Mouse (Mus musculus): ENCODE measurements around the gene Clk2. TPM values are rescaled to one million over a fixed set of nuclear protein-coding genes. Genes with fewer than 3 reads are reported as not detected.
A peak's percentile ranks its signal among the peaks of the same experiment; 100 is the strongest.

Clk2 gene
- polyA plus RNA-seq (2015; fragmentation: Nextera tagmentation; extraction: Ambion mirVana), result 26.3 and 26.7 TPM in 2 replicates

DNA sequence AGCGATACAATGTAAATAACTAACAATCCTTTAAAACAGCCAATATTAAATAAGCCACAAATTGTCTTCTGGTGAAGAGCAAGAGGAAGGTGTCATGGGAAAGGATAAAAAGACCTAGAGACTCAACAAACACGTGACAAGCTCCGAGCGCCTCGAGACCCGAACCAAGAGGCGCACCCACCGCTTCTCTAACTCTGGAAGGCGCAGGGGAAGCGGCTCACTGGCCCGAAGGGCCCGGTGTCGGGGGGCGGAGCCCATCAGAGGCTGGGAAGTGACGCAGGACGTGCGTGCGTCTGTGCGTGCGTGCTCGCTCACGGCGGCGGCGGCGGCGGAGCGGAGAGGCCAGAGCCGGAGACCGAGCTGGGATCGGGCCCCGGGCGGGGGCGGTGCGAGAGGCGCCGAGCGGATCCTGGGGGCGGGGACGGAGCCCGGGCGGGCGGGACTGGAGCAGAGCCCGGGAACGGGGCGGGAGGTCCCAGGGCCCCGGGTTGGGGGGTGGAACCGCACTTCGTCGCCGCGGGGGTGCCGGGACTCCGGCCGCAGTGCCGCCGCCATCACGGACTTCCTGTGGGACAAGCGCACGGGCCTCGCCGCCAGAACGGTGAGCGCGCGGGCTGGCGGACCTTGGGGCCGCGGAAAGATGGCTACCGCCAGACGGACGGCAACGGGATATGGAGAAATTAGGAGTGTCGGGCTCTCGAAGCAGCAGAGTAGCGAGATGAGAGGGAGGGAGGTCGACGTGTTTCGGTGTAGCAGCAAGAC, at the start of gene Clk2:
Gene Clk2 (plus strand): TSS at position 290 of the 762 bp plus-strand sequence.
- Histone ChIP-seq H3K4me1 (peaks cover 22% of the 10 kb centered on the region), H3K4me3 (replicated peaks) (peak within 1 kb of the TSS; percentile 92), H3K9ac (peak within 1 kb of the TSS; percentile 90), H3K27me3 (replicated peaks) (no peaks in the 10 kb centered on the region), H3K4me2 (peak within 1 kb of the TSS; percentile 54), H3K36me3 (peaks cover 19% of the 10 kb centered on the region), H3K27ac (peak within 1 kb of the TSS; percentile 98), H3K9me3 (no peaks in the 10 kb centered on the region)
- under 1% methylated on average over 71 of the region's 79 CpGs for WGBS
- ATAC-seq (ENCODE audit: insufficient read depth, low FRiP score, low read depth), result peak; percentile 98

DNA sequence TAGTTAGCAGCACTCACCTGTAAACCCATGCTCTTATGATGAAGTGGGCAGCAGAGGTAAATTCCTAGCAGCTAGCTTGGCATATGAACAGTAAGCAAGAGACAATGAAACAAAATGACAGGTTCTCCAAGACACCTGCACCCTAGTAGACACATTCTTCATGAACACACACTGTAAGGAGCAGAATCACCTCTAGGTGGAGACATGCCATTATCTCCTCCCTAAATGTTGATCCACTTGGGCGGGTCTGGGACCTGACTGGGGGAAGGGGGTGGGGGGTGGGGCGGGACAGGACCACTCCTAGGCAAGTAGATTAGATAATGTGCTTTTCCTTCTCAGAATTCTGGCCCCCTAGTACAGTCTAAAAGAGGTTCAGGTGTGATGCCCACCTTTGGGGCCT, 49.1 kb upstream of the Clk2 start:
- Histone ChIP-seq H3K27me3 (replicated peaks) (no peaks in the 10 kb centered on the region), H3K4me3 (replicated peaks) (no peak overlapping the region), H3K4me1 (no peaks in the 10 kb centered on the region), H3K27ac (no peak overlapping the region), H3K9me3 (no peaks in the 10 kb centered on the region), H3K4me2 (no peak overlapping the region), H3K36me3 (no peaks in the 10 kb centered on the region), H3K9ac (no peak overlapping the region)
- ATAC-seq (ENCODE audit: insufficient read depth, low FRiP score, low read depth), result peak; percentile 78; the same call in 1 of the 2 replicates
- 8% methylated on average over 2 of the region's 2 CpGs for WGBS

DNA sequence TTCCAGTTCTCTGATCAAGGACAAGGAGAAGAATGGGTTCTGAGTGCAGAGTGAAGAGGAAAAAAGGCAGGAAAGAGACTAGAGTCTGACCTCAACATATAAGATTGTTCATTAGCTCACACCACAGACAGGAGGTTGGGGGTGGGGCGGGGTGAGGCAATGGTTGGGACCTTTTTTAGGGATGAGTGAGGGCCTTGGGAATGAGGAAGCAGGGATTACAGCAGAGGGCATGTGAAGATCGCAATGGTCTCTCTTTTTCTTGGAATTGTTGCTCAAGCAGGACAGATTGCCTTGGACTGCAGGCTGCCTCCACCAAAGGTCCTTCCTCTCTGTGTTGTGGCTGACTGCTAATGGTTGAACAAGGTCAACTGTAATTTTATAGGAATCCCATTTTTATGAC, 41.3 kb upstream of the Clk2 start:
- 61% methylated on average over 2 of the region's 2 CpGs for WGBS
- no peaks in the 10 kb centered on the region for H3K4me1 ChIP-seq
- H3K36me3 ChIP-seq, result no peaks in the 10 kb centered on the region
- no peak overlapping the region for H3K9ac ChIP-seq
- ATAC-seq (ENCODE audit: insufficient read depth, low FRiP score, low read depth), result no peak
- no peak overlapping the region for H3K4me3 ChIP-seq (replicated peaks)
- no peak overlapping the region for H3K27ac ChIP-seq
- no peaks in the 10 kb centered on the region for H3K27me3 ChIP-seq (replicated peaks)
- no peak overlapping the region for H3K4me2 ChIP-seq
- H3K9me3 ChIP-seq, result no peaks in the 10 kb centered on the region

DNA sequence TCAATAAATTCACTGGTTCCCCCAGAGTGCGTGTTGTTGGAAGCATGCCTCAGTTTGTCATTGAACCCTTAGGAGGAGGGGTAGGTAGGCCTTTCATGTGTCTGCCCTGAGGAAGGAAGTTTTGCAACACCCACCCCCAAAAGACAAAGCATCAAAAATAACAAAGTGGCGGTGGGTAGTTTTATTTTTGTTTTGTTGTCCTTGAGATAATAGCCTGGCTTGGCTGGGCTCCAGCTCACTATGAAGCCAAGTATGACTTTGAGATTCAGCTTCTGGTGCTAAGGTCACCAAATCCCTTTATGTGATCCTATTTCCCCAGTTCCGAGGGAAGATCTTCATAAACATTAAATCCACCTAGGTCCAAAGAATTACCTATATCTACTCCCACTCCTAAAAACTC, 40.4 kb upstream of the Clk2 start:
- no peaks in the 10 kb centered on the region for H3K27me3 ChIP-seq (replicated peaks)
- no peak overlapping the region for H3K9ac ChIP-seq
- no peak overlapping the region for H3K4me3 ChIP-seq (replicated peaks)
- no peaks in the 10 kb centered on the region for H3K36me3 ChIP-seq
- 69% methylated on average over 3 of the region's 3 CpGs for WGBS
- H3K4me1 ChIP-seq, result no peaks in the 10 kb centered on the region
- H3K4me2 ChIP-seq, result no peak overlapping the region
- no peak overlapping the region for H3K27ac ChIP-seq
- ATAC-seq (ENCODE audit: insufficient read depth, low FRiP score, low read depth), result no peak
- no peaks in the 10 kb centered on the region for H3K9me3 ChIP-seq

DNA sequence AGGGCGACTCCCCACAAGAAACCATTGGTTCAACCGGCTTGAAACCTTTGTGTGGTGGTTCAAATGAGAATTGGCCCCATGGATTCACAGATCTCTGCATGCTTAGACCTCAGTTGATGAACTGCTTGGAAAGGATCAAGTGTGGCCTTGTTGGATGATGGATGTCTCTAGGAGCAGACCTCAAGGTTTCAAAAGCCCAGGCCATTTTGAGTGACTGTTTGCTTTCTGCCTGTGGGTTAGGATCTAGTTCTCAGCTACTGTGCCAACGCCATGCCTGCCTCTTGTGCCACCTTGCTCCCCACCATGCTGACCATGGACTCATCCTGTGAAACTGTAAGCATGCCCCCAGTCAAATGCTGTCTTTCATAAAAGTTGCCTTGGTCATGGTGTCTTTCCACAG, 38.6 kb upstream of the Clk2 start:
- Histone ChIP-seq H3K27ac (no peak overlapping the region), H3K4me1 (no peaks in the 10 kb centered on the region), H3K27me3 (replicated peaks) (no peaks in the 10 kb centered on the region), H3K36me3 (no peaks in the 10 kb centered on the region), H3K9ac (no peak overlapping the region), H3K4me3 (replicated peaks) (no peak overlapping the region), H3K9me3 (no peaks in the 10 kb centered on the region), H3K4me2 (no peak overlapping the region)
- ATAC-seq (ENCODE audit: insufficient read depth, low FRiP score, low read depth), result no peak
- WGBS, result 93% methylated on average over 3 of the region's 3 CpGs

DNA sequence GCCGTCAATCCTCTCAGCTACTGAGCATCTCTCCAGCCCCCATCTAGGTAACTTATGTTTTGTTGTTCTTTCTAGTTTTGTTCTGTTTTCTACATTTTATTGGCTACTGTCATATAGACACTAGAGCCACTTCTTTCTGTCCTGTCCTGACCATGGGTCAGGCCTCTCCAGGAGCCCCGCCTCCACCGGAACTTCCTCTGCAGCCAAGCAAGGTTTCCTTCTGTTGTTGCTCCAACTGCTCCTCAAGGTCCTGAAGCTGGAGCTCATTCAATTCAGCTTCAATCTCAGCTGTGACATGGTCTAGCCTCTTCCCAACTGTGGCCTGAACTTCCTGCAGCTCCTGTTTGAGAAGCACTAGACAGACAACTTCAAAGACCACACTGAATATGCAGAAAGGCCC, 34.7 kb upstream of the Clk2 start:
- H3K27me3 ChIP-seq (replicated peaks), result no peaks in the 10 kb centered on the region

DNA sequence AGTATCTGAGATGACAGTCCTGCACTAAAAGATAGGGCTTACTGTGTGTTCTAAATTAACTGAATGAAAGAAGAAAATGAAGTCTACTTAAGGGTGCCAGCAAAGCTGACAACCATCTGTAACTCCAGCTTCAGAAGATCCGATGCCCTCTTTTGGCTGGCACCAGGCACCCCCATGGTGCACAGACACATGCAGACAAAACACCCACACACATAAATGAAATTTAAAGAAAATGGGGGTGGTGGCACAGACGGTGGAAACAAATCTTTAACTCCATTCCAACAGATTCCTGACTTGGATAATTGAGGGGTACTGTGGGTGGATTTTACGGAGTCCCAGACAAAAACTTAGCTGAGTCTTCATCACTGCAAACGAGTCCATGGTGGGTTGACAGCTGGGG, 32.8 kb upstream of the Clk2 start:
- Histone ChIP-seq H3K27me3 (replicated peaks) (no peaks in the 10 kb centered on the region), H3K9ac (no peak overlapping the region), H3K4me2 (peak overlapping the region; percentile 68), H3K27ac (no peak overlapping the region), H3K9me3 (no peaks in the 10 kb centered on the region), H3K4me3 (replicated peaks) (peak overlapping the region; percentile 31; the same call in 1 of the 2 replicates), H3K4me1 (peaks cover 8% of the 10 kb centered on the region; the same call in 1 of the 2 replicates), H3K36me3 (no peaks in the 10 kb centered on the region)
- 38% methylated on average over 4 of the region's 4 CpGs for WGBS
- ATAC-seq (ENCODE audit: insufficient read depth, low FRiP score, low read depth), result no peak

More for the DNA sequence above, 34.7 kb upstream of the Clk2 start:
- H3K4me1 ChIP-seq, result peaks cover 5% of the 10 kb centered on the region; the same call in 1 of the 2 replicates
- H3K27ac ChIP-seq, result no peak overlapping the region
- no peak overlapping the region for H3K4me3 ChIP-seq (replicated peaks)
- no peaks in the 10 kb centered on the region for H3K9me3 ChIP-seq
- WGBS, result 86% methylated on average over 3 of the region's 3 CpGs
- no peak overlapping the region for H3K9ac ChIP-seq
- ATAC-seq (ENCODE audit: insufficient read depth, low FRiP score, low read depth), result no peak
- H3K36me3 ChIP-seq, result no peaks in the 10 kb centered on the region
- no peak overlapping the region for H3K4me2 ChIP-seq

DNA sequence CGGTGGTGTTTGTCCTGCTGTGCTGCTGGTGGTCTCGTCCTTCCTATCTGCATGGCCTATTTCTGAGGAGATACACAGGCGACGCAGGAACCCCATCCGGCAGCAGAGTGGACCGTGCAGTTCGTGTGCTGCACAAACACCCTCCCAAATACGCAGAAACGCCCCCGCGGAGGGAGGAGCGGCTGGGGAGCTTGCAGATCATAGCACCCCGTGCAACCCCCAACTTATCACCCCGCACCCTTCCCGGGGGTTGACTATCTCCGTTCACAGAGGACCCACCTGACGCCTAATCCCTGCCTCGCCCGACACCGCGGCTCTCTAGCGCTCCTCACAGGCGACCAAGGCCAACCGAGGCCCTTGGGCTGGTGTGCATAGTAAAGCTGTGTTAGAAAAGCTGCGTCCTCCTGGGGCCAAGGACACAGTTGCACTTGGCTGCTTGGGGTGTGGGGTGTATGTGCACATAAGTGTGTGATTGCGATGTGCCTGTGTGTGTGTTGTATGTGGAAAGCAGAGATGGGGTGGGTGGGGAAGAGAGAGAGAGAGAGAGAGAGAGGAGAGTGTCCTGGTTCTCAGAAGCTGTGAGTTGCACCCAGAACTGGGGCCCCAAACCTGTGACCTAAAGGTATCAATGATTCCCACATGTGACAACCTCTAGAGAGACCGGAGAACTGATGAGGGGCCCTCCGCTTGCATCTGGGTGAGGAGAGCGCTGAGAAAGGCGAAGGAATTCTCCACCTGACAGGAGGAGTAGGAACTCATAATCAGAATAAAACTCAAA, 32.1 kb upstream of the Clk2 start:
- ATAC-seq (ENCODE audit: insufficient read depth, low FRiP score, low read depth), result peak; percentile 81
- Histone ChIP-seq H3K27ac (no peak overlapping the region), H3K4me3 (replicated peaks) (peak overlapping the region; percentile 31), H3K4me1 (peaks cover 8% of the 10 kb centered on the region; the same call in 1 of the 2 replicates), H3K9me3 (no peaks in the 10 kb centered on the region), H3K4me2 (peak overlapping the region; percentile 68), H3K36me3 (no peaks in the 10 kb centered on the region), H3K27me3 (replicated peaks) (no peaks in the 10 kb centered on the region), H3K9ac (no peak overlapping the region)
- WGBS, result 13% methylated on average over 30 of the region's 30 CpGs

DNA sequence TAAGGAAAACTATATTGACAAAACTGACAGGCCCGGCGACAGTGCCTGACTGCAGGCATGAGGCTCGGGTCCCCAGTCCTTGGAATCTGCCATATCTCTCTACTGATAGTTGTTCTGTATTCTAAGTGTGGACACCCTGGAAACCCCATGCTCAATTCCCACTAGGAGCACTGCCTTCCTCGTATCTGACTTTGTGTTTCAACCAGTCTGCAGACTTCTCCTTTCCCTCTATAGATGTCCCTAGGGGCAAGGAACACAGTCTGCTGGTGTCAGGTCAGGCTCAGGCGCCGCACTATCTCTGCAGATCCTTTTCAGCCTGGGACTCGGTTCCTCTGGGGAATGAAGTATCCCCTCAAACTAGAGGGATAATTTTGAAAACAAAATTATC, 31.5 kb upstream of the Clk2 start:
- Histone ChIP-seq H3K4me2 (no peak overlapping the region), H3K9ac (no peak overlapping the region)

DNA sequence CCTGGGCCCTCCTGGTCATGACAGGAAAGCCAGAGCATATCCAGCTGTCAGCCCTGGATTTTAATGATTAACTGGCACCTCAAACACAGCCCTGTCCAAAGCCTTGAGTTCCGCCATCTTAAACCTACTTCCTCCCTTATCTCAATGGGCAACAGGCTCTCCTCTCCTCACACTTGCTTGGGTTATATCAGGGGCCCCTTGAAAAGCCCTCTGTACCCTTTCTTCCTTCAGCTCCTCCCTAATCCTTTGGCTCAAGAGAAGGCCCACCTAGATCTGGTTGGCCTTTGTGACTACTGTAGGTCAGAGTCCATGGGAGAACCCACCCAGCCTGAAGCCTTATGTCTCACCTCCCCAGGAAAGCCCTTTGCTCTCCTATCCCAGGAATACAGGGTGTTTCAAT, 30.8 kb upstream of the Clk2 start:
- 0 out of 2 replicates have a peak overlapping the region, but pooled peaks have one; percentile 51 for H3K27ac ChIP-seq
- H3K27me3 ChIP-seq (replicated peaks), result no peaks in the 10 kb centered on the region
- 68% methylated on average over 1 of the region's 1 CpGs for WGBS
- H3K36me3 ChIP-seq, result no peaks in the 10 kb centered on the region
- H3K9ac ChIP-seq, result no peak overlapping the region
- peaks cover 8% of the 10 kb centered on the region; the same call in 1 of the 2 replicates for H3K4me1 ChIP-seq
- H3K9me3 ChIP-seq, result no peaks in the 10 kb centered on the region
- no peak overlapping the region for H3K4me2 ChIP-seq
- H3K4me3 ChIP-seq (replicated peaks), result no peak overlapping the region
- ATAC-seq (ENCODE audit: insufficient read depth, low FRiP score, low read depth), result peak; percentile 16; the same call in 1 of the 2 replicates

More for the DNA sequence above, 31.5 kb upstream of the Clk2 start:
- no peaks in the 10 kb centered on the region for H3K9me3 ChIP-seq
- no peak overlapping the region for H3K4me3 ChIP-seq (replicated peaks)
- H3K4me1 ChIP-seq, result peaks cover 8% of the 10 kb centered on the region; the same call in 1 of the 2 replicates
- 0 out of 2 replicates have a peak overlapping the region, but pooled peaks have one; percentile 51 for H3K27ac ChIP-seq
- 78% methylated on average over 7 of the region's 7 CpGs for WGBS
- no peak for ATAC-seq (ENCODE audit: insufficient read depth, low FRiP score, low read depth)
- H3K27me3 ChIP-seq (replicated peaks), result no peaks in the 10 kb centered on the region
- H3K36me3 ChIP-seq, result no peaks in the 10 kb centered on the region

DNA sequence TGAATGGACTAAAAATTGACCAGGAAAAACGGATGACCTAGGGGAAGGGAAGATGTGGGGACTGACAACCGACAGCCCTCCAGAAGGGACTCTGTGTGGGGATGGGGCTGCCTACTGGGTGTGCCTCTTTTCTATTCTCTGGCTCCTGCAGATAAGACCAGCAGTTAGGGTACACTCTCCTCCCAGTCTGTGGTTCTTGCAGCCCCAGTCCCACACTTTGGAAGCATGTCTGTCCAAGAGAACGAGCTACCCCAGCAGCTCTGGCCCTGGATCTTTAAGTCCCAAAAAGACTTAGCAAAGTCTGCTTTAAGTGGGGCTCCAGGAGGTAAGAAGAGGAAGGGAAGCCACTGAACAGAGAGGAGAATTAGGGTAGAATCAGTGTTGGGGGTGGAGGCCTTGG, 28.6 kb upstream of the Clk2 start, which contains the start of gene Pklr:
Gene Pklr (plus strand): TSS at position 185 of the 400 bp plus-strand sequence.
- H3K27ac ChIP-seq, result peak within 1 kb of the TSS; percentile 35; the same call in 1 of the 2 replicates
- H3K4me3 ChIP-seq (replicated peaks), result peak within 1 kb of the TSS; percentile 18
- H3K9ac ChIP-seq, result no peak within 1 kb of the TSS
- H3K4me2 ChIP-seq, result peak within 1 kb of the TSS; percentile 21; the same call in 1 of the 2 replicates
- H3K4me1 ChIP-seq, result peaks cover 8% of the 10 kb centered on the region; the same call in 1 of the 2 replicates
- peak; percentile 56; the same call in 1 of the 2 replicates for ATAC-seq (ENCODE audit: insufficient read depth, low FRiP score, low read depth)
- no peaks in the 10 kb centered on the region for H3K36me3 ChIP-seq
- H3K27me3 ChIP-seq (replicated peaks), result no peaks in the 10 kb centered on the region
- no peaks in the 10 kb centered on the region for H3K9me3 ChIP-seq
- WGBS, result 57% methylated on average over 3 of the region's 3 CpGs
